Mouse (Mus musculus) midbrain, embryonic 15.5 days (tissue): ENCODE data around the gene Gga1. TPM values are rescaled to one million over a fixed set of nuclear protein-coding genes. Genes with fewer than 3 reads are reported as not detected.

ENCODE experiments used
- ATAC-seq: fragments of 200-750 bp; cut with Nextera tagmentation; replicated peaks from 2 replicates; pipeline ENCODE4 v1.8.0; 2017; ENCODE audit warnings: moderate TSS enrichment
- H3K27ac ChIP-seq: fragments of 300-500 bp; sonication (generic); 2 replicates; pipeline ENCODE4 v1.5.1; 2015; ENCODE audit warnings: mild to moderate bottlenecking, inconsistent platforms
- H3K27me3 ChIP-seq: fragments of 300-500 bp; sonication (generic); replicated peaks from 2 replicates; pipeline ENCODE4 v1.6.1; 2015; ENCODE audit warnings: inconsistent platforms
- H3K36me3 ChIP-seq: fragments of 300-500 bp; sonication (generic); replicated peaks from 2 replicates; pipeline ENCODE4 v1.6.1; 2015; ENCODE audit warnings: inconsistent platforms
- H3K4me1 ChIP-seq: fragments of 300-500 bp; sonication (generic); 2 replicates; pipeline ENCODE4 v1.6.1; 2015; ENCODE audit warnings: inconsistent platforms
- H3K4me2 ChIP-seq: fragments of 300-500 bp; sonication (generic); 2 replicates; pipeline ENCODE4 v1.6.1; 2015; ENCODE audit warnings: inconsistent platforms, mild to moderate bottlenecking, moderate library complexity
- H3K4me3 ChIP-seq: fragments of 300-500 bp; sonication (generic); 2 replicates; pipeline ENCODE4 v1.5.1; 2015; ENCODE audit warnings: mild to moderate bottlenecking, inconsistent platforms
- H3K9ac ChIP-seq: fragments of 300-500 bp; sonication (generic); 2 replicates; pipeline ENCODE4 v1.6.1; 2015; ENCODE audit warnings: mild to moderate bottlenecking, inconsistent platforms
- H3K9me3 ChIP-seq: fragments of 300-500 bp; sonication (generic); 2 replicates; pipeline ENCODE4 v1.6.1; 2016; ENCODE audit warnings: inconsistent platforms
- WGBS: fragments of 180-500 bp; shearing (Covaris S2); methylation state at CpG from one replicate; pipeline ENCODE4 v1.1.7; 2015; ENCODE audit warnings: mixed read lengths; 5-methylcytosine and 5-hydroxymethylcytosine counted together
- polyA plus RNA-seq: library from polyadenylated mRNA; unstranded; fragments of >200 nt; fragmentation: Nextera tagmentation; extraction: Ambion mirVana; gene quantifications from 2 replicates; pipeline ENCODE4 v1.2.1, GENCODE M21; 2015

The Gga1 gene
- polyA plus RNA-seq, 1 experiment from 2014 or later, result 50.8 TPM

GRCm38 (mm10) chr15:78908982-78909381 lies 32.0 kb downstream of the Gga1 start:
- Histone ChIP-seq H3K27me3 (no peaks in the 10 kb centered on the region), H3K27ac (no peak overlapping the region), H3K36me3 (no peaks in the 10 kb centered on the region), H3K9ac (no peak overlapping the region), H3K4me1 (peaks cover 8% of the 10 kb centered on the region), H3K9me3 (no peaks in the 10 kb centered on the region), H3K4me3 (no peak overlapping the region), H3K4me2 (no peak overlapping the region)
- ATAC-seq, result no peak
- 89% methylated on average over 8 of the region's 8 CpGs for WGBS

GRCm38 (mm10) chr15:78912040-78912439 lies 35.0 kb downstream of the Gga1 start:
- 28% methylated on average over 9 of the region's 9 CpGs for WGBS
- H3K4me2 ChIP-seq, result no peak overlapping the region
- H3K27ac ChIP-seq, result no peak overlapping the region
- no peak overlapping the region for H3K9ac ChIP-seq
- peaks cover 32% of the 10 kb centered on the region for H3K4me1 ChIP-seq
- no peak for ATAC-seq
- no peaks in the 10 kb centered on the region for H3K27me3 ChIP-seq
- H3K4me3 ChIP-seq, result no peak overlapping the region
- no peaks in the 10 kb centered on the region for H3K9me3 ChIP-seq
- H3K36me3 ChIP-seq, result no peaks in the 10 kb centered on the region

GRCm38 (mm10) chr15:78913632-78914090 lies 36.7 kb downstream of the Gga1 start, which contains the start of gene Pdxp:
TSS of gene Pdxp (plus strand) at chr15:78913919.
- Histone ChIP-seq H3K4me3 (peak within 1 kb of the TSS; percentile 93), H3K9me3 (no peaks in the 10 kb centered on the region), H3K27me3 (no peaks in the 10 kb centered on the region), H3K9ac (peak within 1 kb of the TSS; percentile 83), H3K4me1 (peaks cover 35% of the 10 kb centered on the region), H3K36me3 (peaks cover 5% of the 10 kb centered on the region; the same call in 1 of the 2 replicates), H3K27ac (peak within 1 kb of the TSS; percentile 99), H3K4me2 (peak within 1 kb of the TSS; percentile 93)
- WGBS, result under 1% methylated on average over 50 of the region's 51 CpGs
- ATAC-seq, result peak; percentile 95

- WGBS, result under 1% methylated on average over 87 of the region's 87 CpGs
- peaks cover 35% of the 10 kb centered on the region for H3K4me1 ChIP-seq
- H3K4me2 ChIP-seq, result peak overlapping the region; percentile 93
- H3K9me3 ChIP-seq, result no peaks in the 10 kb centered on the region
- H3K27ac ChIP-seq, result peak overlapping the region; percentile 99
- H3K9ac ChIP-seq, result peak overlapping the region; percentile 83
- H3K36me3 ChIP-seq, result peaks cover 10% of the 10 kb centered on the region; the same call in 1 of the 2 replicates
- H3K4me3 ChIP-seq, result peak overlapping the region; percentile 93
- H3K27me3 ChIP-seq, result no peaks in the 10 kb centered on the region
- peak; percentile 76 for ATAC-seq
These were observed 37.3 kb downstream of the Gga1 start for GRCm38 (mm10) chr15:78914091-78914822.

GRCm38 (mm10) chr15:78914823-78915659 lies 38.1 kb downstream of the Gga1 start:
- Histone ChIP-seq H3K4me2 (peak overlapping the region; percentile 93), H3K9me3 (no peaks in the 10 kb centered on the region), H3K27ac (peak overlapping the region; percentile 99), H3K4me1 (peaks cover 35% of the 10 kb centered on the region), H3K27me3 (no peaks in the 10 kb centered on the region), H3K36me3 (peaks cover 10% of the 10 kb centered on the region; the same call in 1 of the 2 replicates), H3K9ac (peak overlapping the region; percentile 83), H3K4me3 (peak overlapping the region; percentile 93)
- no peak for ATAC-seq
- 46% methylated on average over 8 of the region's 8 CpGs for WGBS

GRCm38 (mm10) chr15:78915660-78916017 lies 38.6 kb downstream of the Gga1 start:
- Histone ChIP-seq H3K9me3 (no peaks in the 10 kb centered on the region), H3K4me3 (peak overlapping the region; percentile 93), H3K4me2 (peak overlapping the region; percentile 93), H3K9ac (peak overlapping the region; percentile 83; the same call in 1 of the 2 replicates), H3K27ac (peak overlapping the region; percentile 64), H3K27me3 (no peaks in the 10 kb centered on the region), H3K36me3 (peaks cover 10% of the 10 kb centered on the region; the same call in 1 of the 2 replicates), H3K4me1 (peaks cover 35% of the 10 kb centered on the region)
- WGBS, result 4% methylated on average over 8 of the region's 8 CpGs
- ATAC-seq, result no peak

GRCm38 (mm10) chr15:78916052-78916826 lies 39.2 kb downstream of the Gga1 start:
- H3K27ac ChIP-seq, result peak overlapping the region; percentile 64
- peak overlapping the region; percentile 48 for H3K9ac ChIP-seq
- no peak for ATAC-seq
- H3K36me3 ChIP-seq, result peaks cover 10% of the 10 kb centered on the region; the same call in 1 of the 2 replicates
- WGBS, result 23% methylated on average over 12 of the region's 12 CpGs
- peak overlapping the region; percentile 93 for H3K4me2 ChIP-seq
- H3K4me1 ChIP-seq, result peaks cover 35% of the 10 kb centered on the region
- H3K4me3 ChIP-seq, result peak overlapping the region; percentile 93
- H3K9me3 ChIP-seq, result no peaks in the 10 kb centered on the region
- H3K27me3 ChIP-seq, result no peaks in the 10 kb centered on the region

GRCm38 (mm10) chr15:78918126-78918525 lies 41.1 kb downstream of the Gga1 start:
- no peak overlapping the region for H3K9ac ChIP-seq
- H3K4me2 ChIP-seq, result no peak overlapping the region
- H3K36me3 ChIP-seq, result peaks cover 10% of the 10 kb centered on the region; the same call in 1 of the 2 replicates
- H3K4me1 ChIP-seq, result peaks cover 30% of the 10 kb centered on the region
- H3K27ac ChIP-seq, result no peak overlapping the region
- no peaks in the 10 kb centered on the region for H3K9me3 ChIP-seq
- 95% methylated on average over 23 of the region's 23 CpGs for WGBS
- no peaks in the 10 kb centered on the region for H3K27me3 ChIP-seq
- no peak overlapping the region for H3K4me3 ChIP-seq
- no peak for ATAC-seq

GRCm38 (mm10) chr15:78919914-78920313 lies 42.9 kb downstream of the Gga1 start:
- no peak overlapping the region for H3K4me2 ChIP-seq
- H3K4me3 ChIP-seq, result no peak overlapping the region
- WGBS, result 80% methylated on average over 12 of the region's 12 CpGs
- H3K27ac ChIP-seq, result no peak overlapping the region
- no peaks in the 10 kb centered on the region for H3K9me3 ChIP-seq
- ATAC-seq, result no peak
- H3K4me1 ChIP-seq, result peaks cover 22% of the 10 kb centered on the region
- no peak overlapping the region for H3K9ac ChIP-seq
- H3K36me3 ChIP-seq, result peaks cover 10% of the 10 kb centered on the region; the same call in 1 of the 2 replicates
- no peaks in the 10 kb centered on the region for H3K27me3 ChIP-seq

- ATAC-seq, result no peak
- no peaks in the 10 kb centered on the region for H3K9me3 ChIP-seq
- WGBS, result 88% methylated on average over 7 of the region's 7 CpGs
- H3K27me3 ChIP-seq, result peaks cover 4% of the 10 kb centered on the region; the same call in 1 of the 2 replicates
- peaks cover 10% of the 10 kb centered on the region; the same call in 1 of the 2 replicates for H3K36me3 ChIP-seq
- H3K4me2 ChIP-seq, result no peak overlapping the region
- H3K4me3 ChIP-seq, result no peak overlapping the region
- H3K9ac ChIP-seq, result no peak overlapping the region
- H3K27ac ChIP-seq, result no peak overlapping the region
- peaks cover 13% of the 10 kb centered on the region for H3K4me1 ChIP-seq
These were observed 45.7 kb downstream of the Gga1 start for GRCm38 (mm10) chr15:78922700-78923099.

GRCm38 (mm10) chr15:78923585-78923984 lies 46.6 kb downstream of the Gga1 start:
- Histone ChIP-seq H3K4me2 (no peak overlapping the region), H3K36me3 (peaks cover 5% of the 10 kb centered on the region; the same call in 1 of the 2 replicates), H3K27me3 (peaks cover 4% of the 10 kb centered on the region; the same call in 1 of the 2 replicates), H3K9ac (no peak overlapping the region), H3K4me1 (peaks cover 18% of the 10 kb centered on the region), H3K9me3 (no peaks in the 10 kb centered on the region), H3K27ac (no peak overlapping the region), H3K4me3 (no peak overlapping the region)
- ATAC-seq, result no peak
- WGBS, result 76% methylated on average over 6 of the region's 6 CpGs
